Mouse (Mus musculus) olfactory bulb, adult 2 months (tissue): ENCODE data around the gene Pak2.

Source experiments
- CTCF ChIP-seq: fragments of 200-500 bp; IDR thresholded peaks from 2 replicates; pipeline ENCODE4 v1.5.1; 2012; ENCODE audit warnings: low read depth, mild to moderate bottlenecking, low read length, moderate library complexity; ENCODE audit not compliant: insufficient read depth
- POLR2A ChIP-seq: fragments of 200-500 bp; IDR thresholded peaks from 2 replicates; pipeline ENCODE4 v1.6.1; 2012; ENCODE audit warnings: mild to moderate bottlenecking, low read depth, low read length, moderate library complexity; ENCODE audit not compliant: insufficient read depth

GRCm38 (mm10) chr16:32113541-32114218 is 34.5 kb upstream of the Pak2 start:
- no peak for TF ChIP-seq POLR2A
- TF ChIP-seq CTCF, result no peak
